Mouse (Mus musculus) monocyte, adult 5-6 weeks (primary cell): ENCODE data around the gene Insl3. TPM values are rescaled to one million over a fixed set of nuclear protein-coding genes. Genes with fewer than 3 reads are reported as not detected.
"Not testable (repeated sequence)": the region's sequence is repeated elsewhere in the genome, so short reads cannot be mapped to it uniquely, and the experiment has no call there.

Experiments used
- ATAC-seq: fragments of 153-309, 156-312 bp; replicated peaks from 2 replicates; pipeline ENCODE4 v1.8.0; 2017; ENCODE audit warnings: mild to moderate bottlenecking; ENCODE audit not compliant: low TSS enrichment, insufficient number of reproducible peaks, severe bottlenecking, poor library complexity, low FRiP score
- total RNA-seq: library from RNA; stranded (forward); fragments of 200-1000, 200-491, 200-594 nt; gene quantifications from 3 replicates; pipeline ENCODE4 v1.2.3, GENCODE M21; 2017

Insl3 gene
- total RNA-seq, 1 experiment from 2014 or later, result not detected

- ATAC-seq, result no peak
These were observed 40.0 kb downstream of the Insl3 start for GRCm38 (mm10) chr8:71728826-71729620.

- peak; percentile 48; the same call in 1 of the 2 replicates for ATAC-seq
These were observed 42.7 kb downstream of the Insl3 start for GRCm38 (mm10) chr8:71731652-71732230.

- ATAC-seq, result not testable (repeated sequence)
These were observed 49.3 kb downstream of the Insl3 start for GRCm38 (mm10) chr8:71738316-71738715.

Other genes starting within 250 kb of the Insl3 start
- gene Abhd8, start 225.6 kb upstream of the Insl3 start, total RNA-seq, result 2.2 to 12.0 TPM (median 8.3 TPM) in 3 replicates
- 5.7 to 17.9 TPM (median 13.7 TPM) in 3 replicates for gene Mrpl34, start 224.3 kb upstream of the Insl3 start, total RNA-seq
- gene Dda1, start 220.0 kb upstream of the Insl3 start, total RNA-seq, result 33.6 to 53.8 TPM (median 42.4 TPM) in 3 replicates
- 4.7 to 11.0 TPM (median 8.5 TPM) in 3 replicates for gene Ano8, start 203.3 kb upstream of the Insl3 start, total RNA-seq
- 16.0 to 22.2 TPM (median 16.4 TPM) in 3 replicates for gene Gtpbp3, start 201.1 kb upstream of the Insl3 start, total RNA-seq
- gene Plvap, start 177.5 kb upstream of the Insl3 start, total RNA-seq, result not detected in 3 replicates
- gene Ccdc194, start 163.5 kb upstream of the Insl3 start, total RNA-seq, result not detected in 3 replicates
- 25.5 to 51.2 TPM (median 32.9 TPM) in 3 replicates for gene Bst2, start 151.8 kb upstream of the Insl3 start, total RNA-seq
- 13.9 to 34.3 TPM (median 20.5 TPM) in 3 replicates for gene Mvb12a, start 146.3 kb upstream of the Insl3 start, total RNA-seq
- 0.29 TPM in 1 of 3 replicates, not detected in the others for gene Tmem221, start 130.3 kb upstream of the Insl3 start, total RNA-seq
- gene Nxnl1, start 122.6 kb upstream of the Insl3 start, total RNA-seq, result not detected in 3 replicates
- 0.53 to 1.2 TPM (median 0.76 TPM) in 3 replicates for gene Slc27a1, start 120.3 kb upstream of the Insl3 start, total RNA-seq
- gene Pgls, start 97.0 kb upstream of the Insl3 start, total RNA-seq, result 31.2 to 49.8 TPM (median 36.8 TPM) in 3 replicates
- 6.3 to 12.8 TPM (median 6.9 TPM) in 3 replicates for gene Fam129c, start 91.6 kb upstream of the Insl3 start, total RNA-seq
- gene Colgalt1, start 78.2 kb upstream of the Insl3 start, total RNA-seq, result 39.9 to 78.4 TPM (median 65.4 TPM) in 3 replicates
- gene Unc13a, start 17.5 kb upstream of the Insl3 start, total RNA-seq, result 0.21 to 0.97 TPM (median 0.29 TPM) in 3 replicates
- 7.1 to 25.6 TPM (median 11.2 TPM) in 3 replicates for gene Jak3, start 12.9 kb upstream of the Insl3 start, total RNA-seq
- 0.29 to 0.75 TPM in 2 of 3 replicates, not detected in the other for gene B3gnt3, start 12.6 kb downstream of the Insl3 start, total RNA-seq
- 17.3 to 92.4 TPM (median 17.6 TPM) in 3 replicates for gene Fcho1, start 36.5 kb downstream of the Insl3 start, total RNA-seq
- gene Zfp709, start 192.8 kb downstream of the Insl3 start, total RNA-seq, result 9.5 to 30.7 TPM (median 18.6 TPM) in 3 replicates
- gene Zfp882, start 219.4 kb downstream of the Insl3 start, total RNA-seq, result 4.1 to 7.5 TPM (median 7.5 TPM) in 3 replicates
- 17.3 to 28.3 TPM (median 20.4 TPM) in 3 replicates for gene Zfp617, start 219.4 kb downstream of the Insl3 start, total RNA-seq